Mouse (Mus musculus) thymus, postnatal 25 days (tissue): ENCODE results near the gene Gm5127.

ENCODE experiments used
- DNase-seq: peaks from one replicate; pipeline ENCODE4 v3.0.0; 2022

The Gm5127 gene

DNA sequence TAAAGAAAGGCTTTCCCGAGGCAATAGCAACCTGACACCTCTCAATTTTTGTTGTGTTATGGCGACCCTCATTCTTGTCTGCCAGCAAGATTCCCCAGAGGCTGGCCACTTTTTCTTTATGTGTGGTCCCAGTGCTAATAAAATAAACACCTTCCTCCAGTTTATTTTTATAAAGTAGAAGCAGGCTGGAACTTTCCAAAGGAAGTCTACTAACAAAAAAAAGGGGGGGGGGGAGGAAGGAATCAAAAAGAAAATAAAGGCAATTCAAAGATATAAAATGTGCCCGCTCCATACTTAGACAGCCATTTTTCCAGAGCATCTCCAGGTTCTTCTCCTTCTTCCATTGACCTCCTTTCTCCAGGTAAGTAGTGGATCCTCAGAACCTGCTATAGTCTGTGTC, at the start of gene Gm5127:
TSS of gene Gm5127 (plus strand) at position 301 of the 400 bp plus-strand sequence.
- DNase-seq = no peak

DNA sequence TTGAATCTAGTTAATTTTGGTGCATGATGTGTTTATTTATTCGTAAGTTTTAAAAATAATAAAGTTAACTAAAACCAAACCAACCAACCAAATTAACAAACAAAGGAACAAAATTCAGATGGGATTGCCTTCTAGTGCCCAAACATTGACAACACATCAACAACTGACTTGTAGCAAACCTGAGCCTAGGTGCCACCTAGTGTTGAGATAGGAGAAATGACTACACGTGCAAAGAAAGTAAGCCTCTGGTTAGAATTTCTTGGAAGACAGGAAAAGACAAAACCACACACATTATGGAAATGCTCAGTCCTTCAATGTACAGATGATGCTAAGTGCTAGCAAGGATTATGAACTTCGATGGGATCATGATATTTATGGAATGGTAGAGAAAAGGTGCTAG, 46.6 kb upstream of the Gm5127 start:
- no peak for DNase-seq

DNA sequence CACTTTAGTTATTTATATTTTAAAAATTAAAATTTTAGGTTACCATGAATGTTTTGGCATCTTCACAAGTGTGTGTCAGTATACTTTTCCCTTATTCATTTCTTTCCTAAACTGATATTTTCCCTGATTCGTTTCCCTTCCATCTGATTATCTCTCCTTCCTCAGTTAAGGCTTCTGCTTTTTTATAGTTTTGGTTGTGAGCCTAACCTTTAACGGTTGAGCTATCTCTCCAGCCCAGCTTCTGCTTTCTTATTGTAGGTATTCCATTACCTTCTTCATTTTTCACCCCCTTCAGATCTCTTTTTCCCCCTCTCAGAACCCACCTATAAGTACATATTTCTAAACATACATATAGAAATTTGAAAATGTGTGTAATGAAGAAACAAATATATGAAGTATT, 27.5 kb upstream of the Gm5127 start:
- DNase-seq = no peak

DNA sequence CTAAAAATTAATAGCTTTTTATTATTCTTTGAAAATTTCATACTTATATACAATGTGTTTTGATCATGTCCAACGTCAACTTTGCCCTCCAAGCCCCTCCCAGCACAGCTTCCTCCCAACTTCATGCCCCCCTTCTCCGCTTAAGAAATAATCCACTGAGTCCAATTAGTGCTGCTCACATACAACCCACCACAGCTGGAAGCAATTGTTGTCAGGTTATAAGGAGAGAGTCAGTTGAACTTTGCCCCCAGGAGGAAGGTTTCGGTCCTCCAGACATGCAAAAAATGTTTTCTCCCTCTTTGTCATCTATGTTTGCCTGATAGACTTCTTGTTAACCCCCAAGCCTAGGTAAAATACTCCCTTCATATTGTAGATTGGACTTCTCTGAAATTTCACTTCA, 4.0 kb upstream of the Gm5127 start:
- DNase-seq = no peak

DNA sequence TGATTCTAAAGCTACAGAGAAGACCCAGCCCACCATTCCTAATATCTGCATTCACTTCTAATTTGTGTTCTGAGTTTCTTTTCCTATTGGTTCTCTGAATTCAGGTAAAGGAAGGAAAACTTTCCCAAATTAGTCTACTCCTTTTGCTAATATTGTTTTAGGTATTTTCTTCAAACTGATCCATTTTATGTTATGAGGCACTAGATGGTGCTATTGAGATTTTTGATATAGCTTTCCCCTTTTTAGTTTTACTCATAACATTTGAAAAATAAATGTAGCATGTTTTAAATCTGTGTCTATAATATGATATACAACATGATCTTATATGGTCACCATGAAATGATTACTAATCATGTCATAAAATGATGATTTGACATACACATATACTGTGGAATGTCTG, 2.6 kb upstream of the Gm5127 start:
- no peak for DNase-seq

DNA sequence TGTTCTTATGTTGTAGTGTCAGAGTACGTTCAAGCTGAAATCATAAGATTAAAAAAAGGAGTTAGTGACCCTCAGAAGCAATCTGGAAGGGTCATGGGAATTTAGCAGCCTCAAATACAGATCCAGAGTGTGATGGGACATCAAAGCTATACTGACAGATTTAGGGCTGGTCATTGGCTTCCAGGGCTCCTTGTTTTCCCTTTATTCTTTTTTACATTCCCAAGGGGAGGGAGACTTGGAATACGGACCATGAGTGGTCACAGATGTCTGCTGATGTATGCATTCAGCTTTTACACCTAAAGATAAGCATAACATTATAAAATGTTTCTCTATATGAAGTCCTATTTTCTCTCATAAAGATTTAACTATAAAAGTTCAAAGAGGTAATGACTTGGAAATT, 789 bp upstream of the Gm5127 start:
- no peak for DNase-seq

DNA sequence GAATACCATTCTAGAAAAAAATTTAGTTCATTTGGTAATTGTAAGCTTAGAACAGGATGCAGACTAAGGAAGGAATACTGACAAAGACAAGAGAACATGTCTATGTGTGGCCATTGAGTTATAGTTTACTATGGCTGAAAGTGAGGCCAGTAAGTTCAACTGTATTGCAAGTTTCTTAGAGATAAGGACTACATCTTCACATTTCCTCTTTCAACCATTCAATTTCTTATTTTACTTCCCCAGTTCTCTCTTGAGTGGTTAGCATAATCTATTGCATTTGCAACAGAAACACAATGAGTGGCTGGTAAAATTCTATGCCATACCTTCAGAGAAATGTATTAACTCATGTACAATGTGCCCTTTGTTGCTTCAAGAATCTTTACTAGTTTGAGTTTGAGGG, 10.9 kb downstream of the Gm5127 start:
- no peak for DNase-seq

DNA sequence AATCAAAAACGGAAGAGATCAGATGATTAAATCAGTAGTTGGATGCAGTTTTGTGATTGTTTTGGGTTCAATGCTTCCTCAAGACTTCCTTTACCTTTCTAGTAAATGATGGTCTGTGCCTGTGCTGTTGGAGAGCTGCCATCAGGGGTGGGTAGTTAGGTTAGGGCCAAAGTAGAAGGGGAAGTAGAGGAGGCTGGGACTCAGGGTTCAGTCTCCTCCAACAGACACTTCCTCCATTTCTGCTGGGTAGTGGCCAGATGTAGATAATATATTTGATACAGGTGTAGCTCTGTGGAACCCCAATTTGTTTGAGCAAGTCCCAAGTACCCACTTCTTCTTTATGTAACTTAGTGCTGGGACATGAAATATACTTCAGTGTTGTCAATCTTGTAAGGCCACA, 12.9 kb downstream of the Gm5127 start:
- DNase-seq = no peak

DNA sequence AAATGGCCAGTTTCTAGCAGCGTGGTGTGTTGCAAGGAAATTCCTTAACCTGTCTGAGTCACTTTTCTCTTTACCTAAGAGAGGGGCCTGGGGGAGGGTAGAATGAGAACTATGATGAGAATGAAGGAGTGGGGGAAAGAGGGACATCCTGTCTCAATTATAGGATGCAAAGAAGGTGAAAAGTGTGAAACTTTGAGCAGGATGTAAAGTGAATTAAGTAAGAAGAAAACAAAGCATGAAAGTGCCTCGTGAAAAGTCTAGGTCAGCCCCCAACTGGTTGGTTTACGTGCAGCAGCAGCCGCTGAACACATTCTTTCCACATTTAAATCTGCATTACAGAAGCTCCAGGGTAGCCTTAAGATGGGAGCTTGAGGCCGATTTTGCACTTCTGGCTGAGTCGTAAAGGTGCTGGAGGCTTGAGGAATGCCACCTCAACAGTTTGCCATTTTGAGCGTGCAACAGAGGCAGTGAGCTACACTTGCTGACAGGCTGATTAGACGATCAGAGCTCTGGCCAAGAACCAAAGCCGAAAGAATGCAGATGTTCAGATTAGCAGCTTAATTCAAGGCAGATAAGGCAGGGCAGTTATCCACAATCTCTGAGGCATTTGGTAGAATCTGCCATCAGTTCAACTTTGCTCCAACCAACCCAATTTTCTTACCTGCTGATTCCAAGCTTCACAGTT, 19.7 kb downstream of the Gm5127 start:
- DNase-seq = peak; percentile 0

DNA sequence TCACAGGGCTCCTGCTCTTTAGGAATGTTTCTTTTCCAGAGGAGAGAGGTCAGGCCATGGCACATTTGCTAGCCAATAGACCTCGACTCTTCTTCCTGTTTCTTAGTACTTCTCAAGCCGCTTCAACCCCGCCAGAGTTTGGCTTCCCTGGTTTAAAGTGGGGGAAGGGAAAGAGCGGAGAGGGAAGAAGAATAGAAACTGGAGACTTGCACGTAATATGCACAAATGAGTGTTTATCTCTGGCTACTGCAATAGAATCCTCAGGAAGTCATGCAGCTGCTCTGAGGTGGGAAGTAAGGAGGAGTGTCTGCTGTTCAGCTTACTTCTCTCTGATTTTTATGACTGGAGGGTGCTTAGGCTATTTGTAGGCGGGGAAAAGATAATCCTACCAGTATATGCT, 20.4 kb downstream of the Gm5127 start, which contains the start of gene Cysltr1:
TSS of gene Cysltr1 (minus strand) at position 294 of the 400 bp plus-strand sequence.
- DNase-seq = peak; percentile 1

DNA sequence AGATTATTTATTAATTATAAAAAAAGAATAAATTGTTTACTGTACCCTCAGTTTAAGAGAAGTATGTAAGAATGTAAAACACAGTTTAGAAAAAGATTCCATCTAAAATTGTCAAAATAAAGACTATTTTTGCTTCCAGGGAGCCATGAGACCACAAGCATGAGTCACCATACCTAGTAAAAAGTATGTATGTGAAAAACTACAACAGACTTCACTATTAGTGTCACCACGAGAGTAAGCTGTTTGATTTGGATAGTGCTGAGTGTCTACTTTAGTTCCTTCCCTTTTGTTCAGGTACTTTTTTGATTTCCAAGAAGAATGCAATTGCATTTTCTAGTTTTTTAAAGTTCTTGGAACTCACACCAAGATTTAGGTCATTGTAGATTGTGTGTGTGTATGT, 39.5 kb downstream of the Gm5127 start:
- no peak for DNase-seq

DNA sequence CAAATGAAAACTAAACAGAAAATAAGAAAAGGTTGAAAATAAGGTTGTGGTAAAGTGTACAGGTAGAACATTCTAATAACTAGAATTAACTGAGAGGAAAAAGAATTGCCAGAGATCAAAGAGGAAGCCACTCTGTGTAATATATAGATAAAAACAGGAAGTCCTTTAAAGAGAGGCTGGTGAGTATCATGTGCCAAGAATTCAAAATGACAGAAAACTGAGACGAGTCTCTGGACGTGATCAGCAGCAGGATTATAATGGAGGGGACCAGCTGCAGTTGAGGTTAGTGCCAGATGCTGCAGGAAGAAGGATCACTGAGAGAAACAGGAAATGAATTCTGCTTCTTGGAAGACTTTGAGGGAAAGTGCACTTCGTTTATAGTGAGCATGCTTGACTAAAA, 40.7 kb downstream of the Gm5127 start:
- no peak for DNase-seq

DNA sequence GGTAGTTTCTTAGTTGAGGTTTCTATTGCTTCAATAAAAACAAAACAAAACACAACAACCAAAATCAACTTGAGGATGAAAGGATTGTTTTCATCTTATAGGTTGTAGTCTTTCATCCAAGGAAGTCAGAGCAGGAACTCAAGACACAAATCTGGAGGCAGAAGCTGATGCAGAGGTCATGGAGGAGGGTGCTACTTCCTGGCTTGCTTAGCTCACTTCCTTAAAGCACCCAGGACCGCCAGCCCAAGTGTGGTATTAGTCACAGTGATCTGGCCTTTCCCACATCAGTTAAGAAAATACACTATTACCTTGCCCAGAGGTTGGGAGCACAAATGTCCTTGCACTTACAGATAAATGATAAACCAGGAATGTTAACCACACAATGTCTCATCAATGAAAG, 45.5 kb downstream of the Gm5127 start:
- DNase-seq = no peak

DNA sequence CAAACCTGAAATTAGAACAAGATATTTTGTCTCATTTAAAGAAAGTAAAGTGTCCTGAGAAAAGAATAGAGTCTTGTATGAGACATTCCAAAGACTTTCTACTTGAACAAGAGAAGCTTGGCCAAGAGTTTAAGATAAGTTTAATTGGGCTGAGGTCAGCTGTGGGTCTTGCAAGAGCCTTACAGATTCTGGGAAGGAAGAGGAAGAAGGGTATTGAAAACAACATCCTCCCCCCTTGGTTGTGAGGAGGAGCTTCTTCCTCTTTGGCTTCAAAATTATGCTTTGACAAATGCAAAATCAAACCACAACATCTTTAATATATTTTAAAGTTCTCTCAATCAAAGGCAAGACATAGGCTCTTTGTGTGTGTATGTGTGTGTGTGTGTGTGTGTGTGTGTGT, 50.6 kb downstream of the Gm5127 start:
- no peak for DNase-seq

DNA sequence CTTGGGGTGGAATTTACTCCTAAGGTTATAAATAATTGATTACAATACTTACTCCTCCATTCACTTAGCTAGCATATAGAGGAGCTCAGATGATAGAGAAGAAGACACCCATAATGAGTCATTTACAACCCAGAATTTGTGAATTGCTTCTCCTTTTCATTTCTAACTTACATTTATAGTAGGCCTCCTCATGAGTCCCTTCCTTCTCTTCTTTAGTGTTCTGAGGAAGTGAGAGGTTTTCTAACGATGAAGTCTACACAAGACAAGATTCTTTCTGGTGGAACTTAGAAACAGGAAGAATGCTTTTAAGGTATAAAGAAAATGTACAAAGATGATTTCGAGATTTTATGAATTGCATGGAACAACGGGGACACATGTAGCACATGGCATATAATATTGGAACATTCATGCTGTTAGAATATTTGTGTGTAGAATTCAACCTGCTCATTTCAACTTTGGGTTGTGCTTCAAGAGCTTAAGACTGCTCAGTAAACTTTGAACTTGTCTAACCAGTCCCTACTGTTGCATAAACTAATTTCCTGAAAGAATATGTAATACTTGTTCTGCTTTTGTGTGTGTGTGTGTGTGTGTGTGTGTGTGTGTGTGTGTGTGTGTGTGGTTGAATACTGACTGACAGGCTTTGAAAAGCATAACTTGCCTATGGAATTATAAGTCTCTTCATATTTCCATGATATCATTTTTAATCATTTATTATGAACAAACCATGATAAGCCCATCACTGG, 52.0 kb downstream of the Gm5127 start:
- no peak for DNase-seq

DNA sequence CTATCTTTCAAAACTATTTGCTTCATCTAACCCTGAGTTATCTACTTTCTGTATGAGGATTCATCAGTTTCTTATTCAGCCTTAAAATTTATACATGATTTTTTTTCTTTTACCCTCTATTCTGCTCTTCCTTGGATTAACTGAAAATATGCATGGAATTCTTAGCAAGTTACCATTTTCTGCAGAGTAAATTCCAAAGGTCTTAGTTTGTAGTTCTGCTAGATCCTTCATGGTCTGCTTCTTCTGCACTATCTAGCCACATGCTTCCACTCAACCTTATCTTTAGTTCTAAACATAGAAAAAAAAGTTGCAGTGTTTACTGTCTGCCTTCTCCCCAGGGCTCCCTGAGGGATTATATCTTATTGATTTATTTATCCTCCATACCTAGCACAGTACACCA, 79.1 kb downstream of the Gm5127 start:
- DNase-seq = no peak

DNA sequence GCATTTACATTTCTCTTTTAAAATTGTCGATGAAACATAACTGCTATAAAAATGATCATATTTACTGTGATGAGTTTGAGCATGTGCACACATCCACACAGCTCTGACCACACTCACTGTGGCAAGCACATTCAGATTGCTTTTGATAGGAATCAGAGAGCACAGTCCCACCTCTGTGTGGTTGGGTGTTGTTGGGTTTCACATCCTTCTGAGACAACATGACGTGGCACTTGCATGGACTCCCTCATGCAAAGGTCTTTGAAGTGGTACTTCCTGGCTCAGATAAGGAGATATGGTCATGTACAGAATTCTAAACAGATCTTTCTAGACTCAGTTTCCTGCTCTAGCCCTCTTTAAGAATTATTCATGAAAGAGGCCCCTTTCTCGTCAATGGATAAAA, 121.6 kb downstream of the Gm5127 start:
- DNase-seq = no peak

DNA sequence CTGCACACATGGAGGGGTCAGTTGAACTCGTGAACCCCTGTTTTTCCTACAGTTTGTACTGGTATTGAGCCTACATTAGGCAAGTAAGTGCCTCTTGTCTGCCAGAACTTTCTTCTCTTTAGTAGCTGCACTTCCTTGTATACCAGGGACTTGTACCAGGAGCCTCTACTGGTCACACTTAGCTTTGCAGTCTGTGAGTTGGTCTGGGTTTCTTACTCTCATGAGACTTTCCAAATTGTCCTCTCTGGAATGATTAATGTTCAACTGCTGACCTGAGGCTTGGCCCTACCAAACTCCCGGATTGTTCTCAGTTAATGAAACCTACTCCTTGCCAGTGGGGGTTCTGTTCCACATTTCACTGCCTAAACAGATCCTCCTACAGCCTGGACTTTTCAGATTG, 134.2 kb downstream of the Gm5127 start:
- DNase-seq = no peak

DNA sequence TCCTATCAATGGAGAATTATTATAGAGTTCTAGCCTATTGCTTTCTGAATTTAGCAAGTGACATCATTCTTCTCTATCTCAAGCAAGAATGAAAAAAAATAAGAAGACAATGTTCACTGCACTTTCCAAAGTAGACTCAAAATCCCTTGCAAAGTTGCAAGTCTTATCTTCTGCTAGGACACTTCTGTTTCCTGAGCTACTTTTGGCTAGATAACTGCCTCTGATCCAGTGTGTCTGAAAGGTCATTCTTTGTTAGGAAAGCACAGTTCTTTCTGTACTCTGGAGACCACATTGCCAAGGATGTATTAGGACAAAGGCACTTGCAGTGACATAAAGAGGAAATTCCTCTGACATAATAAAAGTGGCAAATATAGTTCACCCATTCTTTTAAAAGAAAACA, 159.3 kb downstream of the Gm5127 start:
- no peak for DNase-seq

DNA sequence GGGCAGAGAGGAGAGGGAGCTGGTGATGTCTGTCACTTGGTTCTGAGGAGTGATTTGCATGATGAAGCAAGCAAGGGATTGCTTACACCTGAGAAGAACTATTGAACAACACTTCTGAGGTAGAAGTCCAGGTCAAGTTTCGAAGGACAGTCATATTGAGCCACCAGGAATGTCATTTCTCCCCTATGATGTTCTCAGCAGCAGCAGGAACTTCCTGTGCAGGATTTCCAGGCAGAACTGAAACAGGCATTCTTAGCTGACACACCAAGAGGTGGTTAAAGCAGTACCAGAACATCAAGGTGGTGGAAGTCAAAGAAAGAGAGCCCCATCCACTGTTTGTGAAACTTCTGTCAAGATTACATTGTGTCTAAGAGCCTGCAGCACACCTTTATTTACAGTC, 172.3 kb downstream of the Gm5127 start:
- DNase-seq = no peak
